ENCODE assay signal across 18 mouse cellular contexts in genomic region chr3:88205176-88205562, GRCm38 (mm10). TPM values are rescaled to one million over a fixed set of nuclear protein-coding genes. Genes with fewer than 3 reads are reported as not detected.
A peak's percentile ranks its signal among the peaks of the same experiment; 100 is the strongest.
DNase-seq lines count a peak whose midpoint lies in the region; ATAC-seq lines count a peak whose summit lies in the region.
"Had no signal": no experiment of that assay in that cellular context is flagged by ENCODE, and none has a peak within 500 bp of the region (broad histone marks: within the 10 kb centered on the region; RNA-seq: fewer than 3 reads in every experiment).

No protein-coding gene starts in this region.

- no peaks in the 10 kb centered on the region for H3K9me3 ChIP-seq in forebrain, embryonic 14.5 days (replicated peaks; ENCODE audit: control insufficient read depth, low read length)
- H3K9me3 ChIP-seq in hindbrain, embryonic 14.5 days (ENCODE audit: control insufficient read depth, low read length), result no peaks in the 10 kb centered on the region
- no peaks in the 10 kb centered on the region for H3K9me3 ChIP-seq in neural tube, embryonic 14.5 days (ENCODE audit: control insufficient read depth, low read length)
- H3K9me3 ChIP-seq: embryonic facial prominence, embryonic 12.5 days; kidney, embryonic 15.5 days; stomach, embryonic 15.5 days had no signal

- H3K27me3 ChIP-seq in forebrain, embryonic 14.5 days (replicated peaks; ENCODE audit: control insufficient read depth, insufficient read depth, low read length), result no peaks in the 10 kb centered on the region
- H3K27me3 ChIP-seq in hindbrain, embryonic 14.5 days (ENCODE audit: control insufficient read depth, insufficient read depth, low read length), result peaks cover 24% of the 10 kb centered on the region
- H3K27me3 ChIP-seq in neural tube, embryonic 14.5 days (ENCODE audit: control insufficient read depth, insufficient read depth, low read length), result no peaks in the 10 kb centered on the region

- H3K4me1 ChIP-seq in forebrain, embryonic 14.5 days (ENCODE audit: control insufficient read depth, insufficient read depth, low read length), result peaks cover 39% of the 10 kb centered on the region
- peaks cover 59% of the 10 kb centered on the region for H3K4me1 ChIP-seq in hindbrain, embryonic 14.5 days (replicated peaks; ENCODE audit: control insufficient read depth, insufficient read depth, low read length)
- H3K4me1 ChIP-seq in neural tube, embryonic 14.5 days (ENCODE audit: control insufficient read depth, insufficient read depth, low read length), result peaks cover 53% of the 10 kb centered on the region

- peak overlapping the region; percentile 98 for H3K4me2 ChIP-seq in forebrain, embryonic 14.5 days (ENCODE audit: low read length)
- H3K4me2 ChIP-seq in hindbrain, embryonic 14.5 days (replicated peaks), result peak overlapping the region; percentile 94
- peak overlapping the region; percentile 93; the same call in 1 of the 2 replicates for H3K4me2 ChIP-seq in neural tube, embryonic 14.5 days (ENCODE audit: low read depth, low read length)
- H3K4me2 ChIP-seq: embryonic facial prominence, embryonic 12.5 days; kidney, embryonic 15.5 days; stomach, embryonic 15.5 days had no signal

- 0 out of 2 replicates have a peak overlapping the region, but pooled peaks have one; percentile 86 for H3K4me3 ChIP-seq in forebrain, embryonic 14.5 days (ENCODE audit: low read depth, low read length)
- no peak overlapping the region for H3K4me3 ChIP-seq in hindbrain, embryonic 14.5 days (replicated peaks; ENCODE audit: low read length)
- 0 out of 2 replicates have a peak overlapping the region, but pooled peaks have one; percentile 3 for H3K4me3 ChIP-seq in neural tube, embryonic 14.5 days (ENCODE audit: low read depth, low read length)
- H3K4me3 ChIP-seq: embryonic facial prominence, embryonic 12.5 days; kidney, embryonic 15.5 days; myocyte; stomach, embryonic 15.5 days had no signal

- intact Hi-C loops in left cerebral cortex, postnatal 10 days (cut with DNase I), result no loop called here

- H3K36me3 ChIP-seq in forebrain, embryonic 14.5 days (ENCODE audit: control insufficient read depth, insufficient read depth, low read length), result peaks cover 10% of the 10 kb centered on the region; the same call in 1 of the 2 replicates
- H3K36me3 ChIP-seq in hindbrain, embryonic 14.5 days (replicated peaks; ENCODE audit: control insufficient read depth, insufficient read depth), result no peaks in the 10 kb centered on the region; the same call in 1 of the 2 replicates
- no peaks in the 10 kb centered on the region for H3K36me3 ChIP-seq in neural tube, embryonic 14.5 days (ENCODE audit: control insufficient read depth, insufficient read depth, low read length)
- H3K36me3 ChIP-seq: embryonic facial prominence, embryonic 12.5 days; kidney, embryonic 15.5 days; stomach, embryonic 15.5 days had no signal

- peak; percentile 61 for ATAC-seq in forebrain, embryonic 14.5 days
- ATAC-seq in hindbrain, embryonic 14.5 days (ENCODE audit: low FRiP score), result no peak
- peak; percentile 8 for ATAC-seq in neural tube, embryonic 14.5 days (ENCODE audit: low read depth)
- ATAC-seq: Patski had no signal

- DNase-seq in layer of hippocampus, postnatal 14 days (ENCODE audit: low spot score in 2 of 2), result peak; percentile 51 to 66
- no peak for DNase-seq in layer of hippocampus, adult 18-20 months (ENCODE audit: low spot score in 2 of 2)
- no peak for DNase-seq in forebrain, embryonic 14.5 days (ENCODE audit: low spot score)
- DNase-seq in hindbrain, embryonic 14.5 days (ENCODE audit: low spot score), result peak; percentile 41
- no peak for DNase-seq in gastrocnemius, postnatal 25 days
- no peak for DNase-seq in left cerebral cortex, postnatal 10 days (ENCODE audit: extremely low spot score in 1 of 2, low spot score in 2 of 2)
- DNase-seq: heart, adult 18-20 months; heart, postnatal 4 days; lung, postnatal 36 days; right cerebral cortex, postnatal 14 days had no signal

- H3K9ac ChIP-seq in forebrain, embryonic 14.5 days (ENCODE audit: low read length), result peak overlapping the region; percentile 100
- peak overlapping the region; percentile 38 for H3K9ac ChIP-seq in hindbrain, embryonic 14.5 days
- peak overlapping the region; percentile 43; the same call in 1 of the 2 replicates for H3K9ac ChIP-seq in neural tube, embryonic 14.5 days (replicated peaks; ENCODE audit: low read depth, low read length)
- H3K9ac ChIP-seq: embryonic facial prominence, embryonic 12.5 days; kidney, embryonic 15.5 days; liver, embryonic 14.5 days; stomach, embryonic 15.5 days had no signal

- peak overlapping the region; percentile 100 for H3K27ac ChIP-seq in forebrain, embryonic 14.5 days (ENCODE audit: low read depth, low read length)
- peak overlapping the region; percentile 98 for H3K27ac ChIP-seq in hindbrain, embryonic 14.5 days
- H3K27ac ChIP-seq in neural tube, embryonic 14.5 days (ENCODE audit: low read depth, low read length), result peak overlapping the region; percentile 99
- H3K27ac ChIP-seq: embryonic facial prominence, embryonic 12.5 days; kidney, embryonic 15.5 days; liver, embryonic 14.5 days; stomach, embryonic 15.5 days had no signal

- under 1% methylated on average over 4 of the region's 4 CpGs for WGBS in forebrain, embryonic 14.5 days
- 9% methylated on average over 4 of the region's 4 CpGs for WGBS in hindbrain, embryonic 14.5 days
- WGBS in neural tube, embryonic 14.5 days, result 0% methylated on average over 4 of the region's 4 CpGs

RNA-seq across cellular contexts. Expression of gene Rhbg, which starts 49.3 kb away (rescaled TPM):
- total RNA-seq in layer of hippocampus, postnatal 14 days (2021), result not detected
- total RNA-seq in layer of hippocampus, adult 18-20 months (2021), result not detected
- polyA plus RNA-seq in forebrain, embryonic 14.5 days (2014; fragmentation: Nextera tagmentation; extraction: Ambion mirVana), result 0.25 TPM in 1 of 2 replicates, not detected in the other
- 0.48 and 0.76 TPM in 2 replicates for polyA plus RNA-seq in hindbrain, embryonic 14.5 days (2014; fragmentation: Nextera tagmentation; extraction: Ambion mirVana)
- 0.51 and 0.85 TPM in 2 replicates for polyA plus RNA-seq in neural tube, embryonic 14.5 days (2014; fragmentation: Nextera tagmentation; extraction: Ambion mirVana)
- not detected for total RNA-seq in gastrocnemius, postnatal 25 days (2021)
- total RNA-seq in left cerebral cortex, postnatal 10 days (2021), result under 1 TPM; 0.26 to 0.41 TPM
- total RNA-seq: heart, postnatal 4 days; left cerebral cortex, postnatal 25 days had no signal
- polyA plus RNA-seq: myocyte, Patski had no signal

Comparison
In these comparisons a context has a peak if more than half of its experiments do, and no peak if none do; other contexts are left out.
1. DNase-seq: peak in layer of hippocampus, postnatal 14 days (2 of 2) and hindbrain, embryonic 14.5 days (single experiment); none in layer of hippocampus, adult 18-20 months (0 of 2), forebrain, embryonic 14.5 days (single experiment), gastrocnemius, postnatal 25 days (single experiment) and left cerebral cortex, postnatal 10 days (0 of 2).
2. H3K9ac ChIP-seq: peak in every context shown above with its lines; median percentile 100 in forebrain, embryonic 14.5 days; 43 in neural tube, embryonic 14.5 days; 38 in hindbrain, embryonic 14.5 days.
3. Peak in every context shown above with its lines, with median percentiles within 50 percentile points of each other: H3K27ac ChIP-seq and H3K4me2 ChIP-seq.